Mouse (Mus musculus) kidney, adult 10 weeks (tissue): ENCODE data around the gene Sirt6. TPM values are rescaled to one million over a fixed set of nuclear protein-coding genes. Genes with fewer than 3 reads are reported as not detected.

ENCODE experiments used
- polyA plus RNA-seq: library from polyadenylated mRNA; stranded (reverse); fragments of 350-450 nt; fragmentation: Illumina TruSeq; extraction: RNeasy Lipid Tissue Mini Kit (QIAGEN cat#74804); gene quantifications from one replicate; pipeline ENCODE4 v1.2.3, GENCODE M21; 2014; ENCODE audit warnings: low read depth, low replicate concordance

The Sirt6 gene
- polyA plus RNA-seq = not detected

DNA sequence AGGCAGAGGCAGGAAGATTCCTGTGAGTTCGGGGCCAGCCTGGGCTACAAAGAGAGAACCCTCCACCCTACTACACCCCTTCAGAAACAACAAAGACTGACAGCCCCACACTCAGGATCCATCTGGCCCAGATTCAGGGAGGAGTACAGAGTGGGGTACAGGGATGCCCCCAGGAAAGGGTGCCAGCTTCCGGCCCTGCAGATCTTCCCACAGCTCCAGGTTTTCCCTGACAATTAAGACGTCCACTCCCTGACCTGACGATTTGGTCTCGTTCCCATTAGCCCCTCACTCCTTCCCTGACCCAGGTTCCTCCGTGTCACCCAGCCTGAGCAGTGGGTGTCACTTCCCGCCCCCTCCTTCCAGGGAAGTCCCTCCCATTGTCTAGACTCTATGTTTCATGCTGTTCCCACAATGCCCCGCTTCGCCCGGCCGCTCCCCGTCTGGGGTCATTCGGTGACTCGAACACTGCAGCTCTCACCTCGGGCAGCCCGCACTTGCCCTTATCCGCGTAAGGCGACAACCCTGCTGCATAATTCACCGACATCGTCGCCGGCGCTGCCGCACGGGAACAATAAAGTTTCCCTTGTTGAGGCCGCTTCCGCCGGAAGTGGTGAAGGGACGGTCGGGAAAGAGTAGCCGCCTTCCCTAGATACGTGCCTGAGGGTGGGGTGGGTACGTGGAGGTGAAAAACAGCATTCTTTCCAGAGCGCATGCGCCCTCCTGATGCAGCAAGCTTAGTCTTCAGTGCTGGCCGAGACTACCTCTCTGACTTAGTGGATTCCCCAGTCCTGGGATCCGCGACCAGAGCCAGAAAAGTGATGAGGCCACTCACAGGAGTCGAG lies at the start of gene Sirt6:
Gene Sirt6, minus strand, starts transcription at position 804 of the 842 bp plus-strand sequence.

DNA sequence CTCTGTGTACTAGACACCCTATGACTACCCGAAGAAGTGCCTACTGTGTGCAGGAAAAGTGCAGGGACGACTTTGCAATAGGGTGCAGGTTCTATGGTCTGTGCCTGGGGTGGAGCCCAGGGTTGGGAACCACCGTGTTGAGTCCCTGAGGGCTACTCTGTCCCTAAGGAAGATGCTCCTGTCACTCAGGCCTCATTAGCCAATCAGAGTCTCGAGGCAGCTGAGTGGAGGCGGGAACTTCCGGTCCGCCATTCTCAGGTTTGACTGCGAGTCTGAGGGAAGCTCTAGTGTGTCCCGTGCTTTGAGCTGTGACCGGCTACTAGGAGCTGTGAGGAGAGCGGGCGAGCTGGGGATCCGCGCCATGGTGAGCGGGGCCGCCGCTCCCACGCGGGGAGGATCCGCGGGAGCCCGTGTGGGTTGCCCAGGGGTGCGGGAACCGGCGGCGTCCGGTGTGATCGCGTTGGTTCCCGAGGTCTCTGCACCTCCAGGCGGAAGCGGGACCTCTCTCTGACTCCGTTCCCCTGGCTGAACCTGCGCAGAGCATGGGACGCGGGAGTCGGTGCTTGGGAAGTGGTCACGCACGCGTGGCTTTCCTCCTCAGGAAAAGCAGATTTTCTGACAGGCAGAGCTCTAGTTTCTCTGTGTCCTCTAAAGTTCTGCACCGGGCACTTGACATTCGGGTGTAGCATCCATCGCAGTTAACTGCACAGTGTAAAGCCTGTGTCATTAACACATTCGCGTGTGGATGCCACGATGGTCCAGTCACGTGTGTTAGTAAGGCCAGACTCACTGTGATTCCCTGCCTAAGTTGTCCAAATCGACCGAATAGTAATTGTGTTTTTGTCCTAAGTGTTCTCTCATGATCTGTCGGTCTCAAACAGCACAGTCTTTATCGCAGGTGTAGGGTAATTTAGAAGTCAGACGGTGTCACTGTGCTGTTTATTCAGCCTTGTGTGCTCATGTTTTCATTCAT lies 21.5 kb upstream of the Sirt6 start, which contains the start of gene Gm10778:
Gene Gm10778, plus strand, starts transcription at position 257 of the 973 bp plus-strand sequence.

DNA sequence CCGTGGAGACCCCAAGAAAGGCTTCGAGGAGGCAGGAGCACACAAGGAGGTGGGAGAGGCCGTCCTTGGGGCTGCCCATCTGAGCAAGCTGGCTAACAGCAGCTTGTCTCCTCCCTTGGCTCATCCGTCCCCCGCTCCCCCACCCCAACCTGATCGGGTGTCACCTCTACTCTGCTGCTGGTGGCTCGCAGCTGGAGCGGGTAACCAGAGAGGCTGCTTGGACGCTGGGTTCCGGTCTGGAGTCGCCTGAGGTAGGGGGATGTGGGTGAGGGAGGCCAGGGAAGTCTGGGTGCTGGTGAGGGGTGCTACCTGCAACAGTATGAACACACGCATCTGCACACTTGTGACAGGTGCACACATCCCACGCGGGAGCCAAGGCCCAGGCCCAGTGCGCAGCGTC lies 793 bp upstream of the Sirt6 start, which contains the start of gene Ankrd24:
Gene Ankrd24, plus strand, starts transcription at position 151 of the 400 bp plus-strand sequence.

DNA sequence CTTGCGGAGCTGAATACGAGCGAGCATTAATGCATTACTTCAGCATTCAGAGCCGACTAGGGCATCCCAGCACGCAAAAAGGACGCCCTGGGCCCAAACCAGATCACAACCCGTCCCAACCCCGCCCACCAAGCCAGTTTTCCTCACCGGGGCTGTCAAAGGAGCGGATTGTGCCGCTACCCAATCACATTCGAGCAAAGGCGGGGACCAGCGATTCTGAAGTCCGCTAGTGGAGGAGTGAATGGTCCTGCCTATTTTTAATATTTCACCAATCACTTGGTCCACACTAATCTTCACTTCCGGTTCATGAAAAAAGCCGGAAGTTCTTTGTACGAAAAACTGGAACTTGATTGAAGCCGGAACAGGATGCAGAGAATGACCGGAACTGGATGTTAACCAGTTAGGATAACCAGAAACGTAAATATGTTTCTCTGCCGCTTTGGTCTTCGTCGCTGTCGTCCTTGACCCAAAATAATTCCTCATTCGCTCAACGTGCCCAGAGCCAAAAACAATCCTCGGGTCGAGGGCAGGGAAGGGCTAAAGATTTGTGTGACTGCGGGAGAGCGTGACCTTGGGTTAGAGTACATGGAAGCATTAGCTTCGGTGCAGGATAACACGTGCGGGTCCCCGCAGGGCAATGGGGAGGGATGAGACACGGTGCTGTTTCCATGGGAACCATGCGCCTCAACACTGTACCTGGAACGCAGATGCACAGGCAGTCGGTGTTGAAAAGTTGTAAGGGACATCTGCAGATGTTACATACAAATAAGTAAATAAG lies 21.4 kb downstream of the Sirt6 start, which contains the start of gene BC025920:
Gene BC025920, plus strand, starts transcription at position 297 of the 778 bp plus-strand sequence.

DNA sequence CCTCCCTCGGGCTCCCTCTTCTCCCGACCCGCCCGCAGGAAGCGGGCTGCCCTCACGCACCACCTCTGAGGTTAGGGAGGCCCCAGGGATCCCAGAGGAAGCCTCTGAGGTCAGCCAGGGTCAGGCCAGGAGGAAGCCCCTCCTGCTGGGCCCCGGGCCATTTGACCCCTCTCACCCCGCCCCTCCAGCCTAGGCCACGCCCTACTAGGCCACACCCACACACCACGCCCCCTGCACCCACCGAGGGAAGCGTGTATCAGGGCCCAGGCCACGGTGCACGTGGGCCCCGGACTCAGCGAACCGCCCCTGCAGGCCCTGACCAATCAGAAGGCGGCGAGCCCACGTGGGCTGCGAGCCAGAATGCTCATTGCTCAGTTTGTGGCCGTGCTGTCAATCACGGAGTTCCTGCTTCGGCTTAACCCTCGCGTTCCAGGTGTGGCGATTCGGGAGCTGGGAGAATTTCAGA lies 26.8 kb downstream of the Sirt6 start, which contains the start of gene Tle6:
Gene Tle6, minus strand, starts transcription at position 336 of the 466 bp plus-strand sequence.

DNA sequence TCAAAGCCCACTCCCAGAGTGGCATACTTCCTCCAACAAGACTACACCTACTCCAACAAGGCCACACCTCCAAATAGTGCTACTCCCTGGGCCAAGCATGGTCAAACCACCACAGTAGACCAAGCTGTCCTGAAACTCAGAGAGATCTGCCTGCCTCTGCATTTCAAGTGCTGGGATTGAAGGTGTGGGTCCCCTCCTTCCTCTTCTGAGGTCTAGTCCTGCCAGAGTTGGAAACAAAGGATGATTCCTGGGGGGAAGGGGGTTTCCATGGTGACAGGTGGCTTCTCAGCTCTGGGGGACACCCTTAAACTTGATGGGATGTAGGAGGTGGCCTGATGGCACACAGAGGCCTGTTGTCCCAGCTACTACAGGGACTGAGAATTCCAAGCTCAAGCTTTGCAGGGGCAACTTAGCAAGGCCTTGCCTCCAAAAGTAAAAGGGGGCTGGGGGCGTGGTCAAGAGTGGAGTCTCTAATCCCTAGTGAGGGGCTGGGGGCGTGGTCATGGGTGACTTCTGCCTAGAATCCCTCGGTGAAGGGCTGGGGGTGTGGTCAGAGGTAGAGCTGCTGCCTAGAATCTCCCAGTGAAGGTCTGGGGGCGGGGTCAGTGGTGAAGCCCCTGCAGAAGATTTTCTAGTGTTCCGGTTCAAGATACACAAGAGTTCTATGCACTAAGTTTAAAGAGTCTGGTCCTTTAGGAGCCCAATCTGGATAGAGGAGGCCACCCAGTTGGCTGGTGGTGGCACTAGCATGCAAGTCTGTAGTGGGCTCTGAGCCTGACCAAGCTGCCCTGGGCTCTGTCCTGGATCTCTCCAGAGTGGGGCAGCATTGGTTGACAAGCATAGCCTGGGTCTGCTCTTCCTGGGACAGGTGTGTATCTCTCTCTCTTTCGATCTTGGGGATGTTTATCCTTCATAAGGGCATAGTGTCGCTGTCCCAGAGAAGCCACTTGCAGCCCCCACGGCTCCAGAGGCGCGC lies 53.2 kb downstream of the Sirt6 start, which contains the start of gene Tle2:
Gene Tle2, plus strand, starts transcription at position 481 of the 976 bp plus-strand sequence.

Other genes with a start within 250 kb of the Sirt6 start
- gene Fzr1, start 249.3 kb downstream of the Sirt6 start, polyA plus RNA-seq = not detected
- not detected for gene Dohh, start 243.4 kb downstream of the Sirt6 start, polyA plus RNA-seq
- gene Gm48551, start 243.3 kb downstream of the Sirt6 start, polyA plus RNA-seq = not detected
- not detected for gene Gm48552, start 238.8 kb downstream of the Sirt6 start, polyA plus RNA-seq
- gene Smim24, start 234.7 kb downstream of the Sirt6 start, polyA plus RNA-seq = 25.1 TPM
- gene Nfic, start 172.2 kb downstream of the Sirt6 start, polyA plus RNA-seq = 11.8 TPM
- gene Celf5, start 145.1 kb downstream of the Sirt6 start, polyA plus RNA-seq = not detected
- gene Ncln, start 131.4 kb downstream of the Sirt6 start, polyA plus RNA-seq = 0.53 TPM
- not detected for gene S1pr4, start 127.7 kb downstream of the Sirt6 start, polyA plus RNA-seq
- gene Gna15, start 103.6 kb downstream of the Sirt6 start, polyA plus RNA-seq = not detected
- 2.5 TPM for gene Gna11, start 82.6 kb downstream of the Sirt6 start, polyA plus RNA-seq
- 18.4 TPM for gene Aes, start 68.3 kb downstream of the Sirt6 start, polyA plus RNA-seq
- 6.3 TPM for gene Tle2, start 53.2 kb downstream of the Sirt6 start, polyA plus RNA-seq
- gene Tle6, start 26.7 kb downstream of the Sirt6 start, polyA plus RNA-seq = 0.73 TPM
- gene BC025920, start 21.5 kb downstream of the Sirt6 start, polyA plus RNA-seq = 2.3 TPM
- 2.0 TPM for gene Ankrd24, start 743 bp upstream of the Sirt6 start, polyA plus RNA-seq
- 13.7 TPM for gene Gm10778, start 21.3 kb upstream of the Sirt6 start, polyA plus RNA-seq
- gene Zfp433, start 77.0 kb upstream of the Sirt6 start, polyA plus RNA-seq = 19.9 TPM
- 13.5 TPM for gene Gm3055, start 143.4 kb upstream of the Sirt6 start, polyA plus RNA-seq
- 4.2 TPM for gene Gm4767, start 184.4 kb upstream of the Sirt6 start, polyA plus RNA-seq
- 9.0 TPM for gene Gm32687, start 236.1 kb upstream of the Sirt6 start, polyA plus RNA-seq